Mouse (Mus musculus) embryonic facial prominence, embryonic 14.5 days (tissue): ENCODE measurements around the gene Olfr790. TPM values are rescaled to one million over a fixed set of nuclear protein-coding genes. Genes with fewer than 3 reads are reported as not detected.

Experiments used
- ATAC-seq: fragments of 200-750 bp; cut with Nextera tagmentation; 2 replicates; pipeline ENCODE4 v1.8.0; 2017; ENCODE audit warnings: low read depth, moderate number of reproducible peaks, moderate TSS enrichment
- DNase-seq: peaks from one replicate; pipeline ENCODE4 v3.0.0-alpha.2; 2015; ENCODE audit warnings: low spot score
- H3K27ac ChIP-seq: fragments of 300-500 bp; sonication (generic); replicated peaks from 2 replicates; pipeline ENCODE4 v1.5.1; 2014; ENCODE audit warnings: low read depth, mild to moderate bottlenecking, low read length, moderate library complexity
- H3K27me3 ChIP-seq: fragments of 300-500 bp; sonication (generic); replicated peaks from 2 replicates; pipeline ENCODE4 v1.6.1; 2014; ENCODE audit warnings: low read length; ENCODE audit not compliant: control insufficient read depth, insufficient read depth
- H3K36me3 ChIP-seq: fragments of 300-500 bp; sonication (generic); 2 replicates; pipeline ENCODE4 v1.6.1; 2014; ENCODE audit warnings: low read length, mixed read lengths; ENCODE audit not compliant: control insufficient read depth, insufficient read depth
- H3K4me1 ChIP-seq: fragments of 300-500 bp; sonication (generic); 2 replicates; pipeline ENCODE4 v1.6.1; 2014; ENCODE audit warnings: antibody characterized with exemption, low read length; ENCODE audit not compliant: control insufficient read depth, insufficient read depth
- H3K4me2 ChIP-seq: fragments of 300-500 bp; sonication (generic); 2 replicates; pipeline ENCODE4 v1.6.1; 2014; ENCODE audit warnings: low read depth, mild to moderate bottlenecking, low read length, moderate library complexity, mixed read lengths
- H3K4me3 ChIP-seq: fragments of 300-500 bp; sonication (generic); 2 replicates; pipeline ENCODE4 v1.5.1; 2014; ENCODE audit warnings: low read depth, mild to moderate bottlenecking, low read length
- H3K9ac ChIP-seq: fragments of 300-500 bp; sonication (generic); 2 replicates; pipeline ENCODE4 v1.6.1; 2014; ENCODE audit warnings: low read depth, mild to moderate bottlenecking, low read length, moderate library complexity, mixed read lengths
- H3K9me3 ChIP-seq: fragments of 300-500 bp; sonication (generic); 2 replicates; pipeline ENCODE4 v1.6.1; 2016; ENCODE audit warnings: low read length; ENCODE audit not compliant: control insufficient read depth
- WGBS: fragments of 180-500 bp; shearing (Covaris S2); extraction: QIAGEN DNeasy Blood & Tissue Kit; methylation state at CpG from one replicate; pipeline ENCODE4 v1.1.7; 2014; 5-methylcytosine and 5-hydroxymethylcytosine counted together
- polyA plus RNA-seq: library from polyadenylated mRNA; unstranded; fragments of >200 nt; fragmentation: Nextera tagmentation; extraction: Ambion mirVana; gene quantifications from 2 replicates; pipeline ENCODE4 v1.2.1, GENCODE M21; 2014

Olfr790 gene
- polyA plus RNA-seq = not detected in 2 replicates

DNA sequence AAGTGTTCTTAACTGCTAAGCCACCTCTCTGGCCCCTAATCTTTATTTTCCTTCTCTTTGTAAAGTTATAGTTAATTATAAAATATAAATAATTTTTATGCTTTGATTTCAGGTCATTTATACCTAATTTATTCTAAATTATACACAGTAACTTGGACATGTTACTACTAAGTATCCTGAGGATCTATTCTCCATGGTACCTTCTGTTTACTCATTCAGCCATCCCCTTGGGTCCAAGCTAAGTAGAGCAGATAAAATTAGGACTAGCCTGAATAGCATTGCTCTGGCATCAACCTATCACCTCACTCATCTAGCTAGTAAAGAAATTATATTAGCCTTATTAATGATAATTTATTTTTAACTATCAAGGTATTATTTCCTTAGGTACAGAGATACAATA lies at the start of gene Olfr790:
TSS of gene Olfr790 (plus strand) at position 301 of the 400 bp plus-strand sequence.
- Histone ChIP-seq H3K4me2 (no peak within 1 kb of the TSS), H3K4me1 (no peaks in the 10 kb centered on the region), H3K9me3 (no peaks in the 10 kb centered on the region), H3K27ac (no peak within 1 kb of the TSS), H3K27me3 (no peaks in the 10 kb centered on the region), H3K9ac (no peak within 1 kb of the TSS), H3K4me3 (no peak within 1 kb of the TSS), H3K36me3 (no peaks in the 10 kb centered on the region)
- DNase-seq (no peak), ATAC-seq (no peak)

- no peak within 1 kb of the TSS for H3K4me3 ChIP-seq
- no peak within 1 kb of the TSS for H3K27ac ChIP-seq
- no peak within 1 kb of the TSS for H3K9ac ChIP-seq
- ATAC-seq = no peak
- no peaks in the 10 kb centered on the region for H3K9me3 ChIP-seq
- no peaks in the 10 kb centered on the region for H3K27me3 ChIP-seq
- H3K4me1 ChIP-seq = no peaks in the 10 kb centered on the region
- no peak within 1 kb of the TSS for H3K4me2 ChIP-seq
- no peak for DNase-seq
- WGBS = 74% methylated on average over 3 of the region's 3 CpGs
- no peaks in the 10 kb centered on the region for H3K36me3 ChIP-seq
Measured at GRCm38 (mm10) chr10:129461562-129461961, 36.7 kb upstream of the Olfr790 start, which contains the start of gene Olfr787. TSS of gene Olfr787 (plus strand) at chr10:129461862.

DNA sequence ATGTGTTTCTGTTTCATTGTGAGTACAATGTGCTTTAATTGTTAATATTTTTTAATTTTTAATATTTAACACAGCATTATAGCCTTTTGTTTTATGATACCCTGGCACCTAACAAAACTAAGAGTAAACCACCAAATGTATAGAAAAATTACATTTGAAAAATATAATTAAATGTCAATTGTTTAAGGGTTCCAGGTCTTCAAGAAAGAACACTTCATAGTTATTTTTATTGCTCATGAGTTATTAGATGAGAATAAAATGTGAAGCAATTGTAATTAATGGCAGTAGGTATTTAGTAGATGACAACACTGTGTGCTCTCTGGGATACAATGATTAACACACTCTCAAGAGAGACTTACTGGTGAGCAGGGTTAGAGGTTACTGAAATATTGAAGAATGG lies 27.6 kb upstream of the Olfr790 start, which contains the start of gene Olfr788:
TSS of gene Olfr788 (plus strand) at position 301 of the 400 bp plus-strand sequence.
- H3K27ac ChIP-seq = no peak within 1 kb of the TSS

DNA sequence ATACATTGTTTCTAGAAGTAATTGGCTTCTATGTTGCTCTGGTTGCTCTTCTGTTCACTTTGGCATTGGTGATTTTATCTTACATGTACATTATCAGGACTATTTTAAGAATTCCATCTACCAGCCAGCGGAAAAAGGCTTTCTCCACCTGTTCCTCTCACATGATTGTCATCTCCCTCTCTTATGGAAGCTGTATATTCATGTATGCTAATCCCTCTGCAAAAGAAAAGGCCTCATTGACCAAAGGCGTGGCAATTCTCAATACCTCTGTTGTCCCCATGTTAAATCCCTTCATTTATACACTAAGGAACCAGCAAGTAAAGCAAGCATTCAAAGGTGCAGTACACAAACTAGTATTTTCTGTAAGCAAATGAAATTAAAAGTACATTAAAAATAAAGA lies 25.0 kb upstream of the Olfr790 start:
- Histone ChIP-seq H3K4me3 (no peak overlapping the region), H3K36me3 (no peaks in the 10 kb centered on the region), H3K27ac (no peak overlapping the region), H3K4me2 (no peak overlapping the region), H3K9ac (no peak overlapping the region), H3K27me3 (no peaks in the 10 kb centered on the region), H3K4me1 (no peaks in the 10 kb centered on the region), H3K9me3 (no peaks in the 10 kb centered on the region)
- 62% methylated on average over 2 of the region's 2 CpGs for WGBS
- ATAC-seq = no peak
- no peak for DNase-seq

More for the DNA sequence above, 27.6 kb upstream of the Olfr790 start, which contains the start of gene Olfr788:
- H3K27me3 ChIP-seq = no peaks in the 10 kb centered on the region
- H3K4me3 ChIP-seq = no peak within 1 kb of the TSS
- H3K9ac ChIP-seq = no peak within 1 kb of the TSS
- no peaks in the 10 kb centered on the region for H3K4me1 ChIP-seq
- ATAC-seq = no peak
- no peak for DNase-seq
- H3K9me3 ChIP-seq = no peaks in the 10 kb centered on the region
- no peak within 1 kb of the TSS for H3K4me2 ChIP-seq
- H3K36me3 ChIP-seq = no peaks in the 10 kb centered on the region

GRCm38 (mm10) chr10:129473723-129474122 lies 24.6 kb upstream of the Olfr790 start:
- ATAC-seq = no peak
- Histone ChIP-seq H3K4me1 (no peaks in the 10 kb centered on the region), H3K9me3 (no peaks in the 10 kb centered on the region), H3K4me3 (no peak overlapping the region), H3K27ac (no peak overlapping the region), H3K27me3 (no peaks in the 10 kb centered on the region), H3K4me2 (no peak overlapping the region), H3K9ac (no peak overlapping the region), H3K36me3 (no peaks in the 10 kb centered on the region)
- DNase-seq = no peak

DNA sequence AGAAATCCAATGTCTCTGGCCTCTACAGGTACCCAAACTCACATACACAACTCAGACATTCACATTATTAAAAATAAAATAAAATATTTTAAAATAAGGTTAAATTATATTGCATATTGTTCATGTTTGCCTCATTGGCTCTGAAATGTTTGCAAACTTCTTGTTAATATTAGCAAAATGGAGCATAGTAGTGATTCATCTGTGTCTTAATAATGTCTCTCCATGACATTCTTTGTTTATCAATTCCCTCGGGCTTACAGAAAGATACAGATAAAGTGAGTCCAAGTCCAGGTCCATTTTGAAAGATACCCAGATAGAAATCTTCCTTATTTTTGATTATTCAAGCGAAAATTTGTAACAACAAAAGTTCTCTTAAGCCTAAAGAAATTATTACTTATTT lies 13.8 kb upstream of the Olfr790 start, which contains the start of gene Olfr789:
TSS of gene Olfr789 (plus strand) at position 301 of the 400 bp plus-strand sequence.
- Histone ChIP-seq H3K9ac (no peak within 1 kb of the TSS), H3K4me3 (no peak within 1 kb of the TSS), H3K36me3 (no peaks in the 10 kb centered on the region), H3K9me3 (no peaks in the 10 kb centered on the region), H3K27me3 (no peaks in the 10 kb centered on the region), H3K4me2 (no peak within 1 kb of the TSS), H3K4me1 (no peaks in the 10 kb centered on the region), H3K27ac (no peak within 1 kb of the TSS)
- 63% methylated on average over 2 of the region's 2 CpGs for WGBS
- ATAC-seq = no peak
- DNase-seq = no peak

GRCm38 (mm10) chr10:129490101-129490500 lies 8.2 kb upstream of the Olfr790 start:
- no peak overlapping the region for H3K27ac ChIP-seq
- no peak overlapping the region for H3K4me3 ChIP-seq
- ATAC-seq (no peak), DNase-seq (no peak)
- no peaks in the 10 kb centered on the region for H3K27me3 ChIP-seq
- WGBS = 75% methylated on average over 2 of the region's 2 CpGs
- no peaks in the 10 kb centered on the region for H3K36me3 ChIP-seq
- H3K4me1 ChIP-seq = no peaks in the 10 kb centered on the region
- H3K4me2 ChIP-seq = no peak overlapping the region
- H3K9ac ChIP-seq = no peak overlapping the region
- H3K9me3 ChIP-seq = no peaks in the 10 kb centered on the region

DNA sequence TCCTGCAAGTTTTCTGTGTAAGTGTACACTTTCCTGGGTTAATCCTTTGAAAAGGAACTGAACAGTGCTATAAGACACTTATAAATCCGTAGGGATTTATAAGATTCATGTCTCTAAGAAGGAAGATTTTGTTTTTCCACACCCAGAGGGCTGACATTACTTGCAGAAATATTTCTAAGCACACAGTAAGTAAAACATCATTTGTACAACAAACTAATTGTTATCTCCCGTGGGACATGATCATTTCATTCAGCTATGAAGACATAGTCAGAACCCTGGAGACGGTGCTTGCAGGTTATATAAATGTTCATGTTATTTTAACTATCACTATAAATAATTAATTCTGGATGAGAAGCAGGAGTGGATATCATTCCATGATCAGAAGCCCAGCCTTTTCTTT lies 23.2 kb downstream of the Olfr790 start, which contains the start of gene Olfr791:
TSS of gene Olfr791 (plus strand) at position 301 of the 400 bp plus-strand sequence.
- WGBS = 60% methylated on average over 3 of the region's 3 CpGs
- no peaks in the 10 kb centered on the region for H3K9me3 ChIP-seq
- H3K9ac ChIP-seq = no peak within 1 kb of the TSS
- H3K36me3 ChIP-seq = no peaks in the 10 kb centered on the region
- no peak within 1 kb of the TSS for H3K4me2 ChIP-seq
- no peak within 1 kb of the TSS for H3K27ac ChIP-seq
- H3K4me3 ChIP-seq = no peak within 1 kb of the TSS
- ATAC-seq (no peak), DNase-seq (no peak)
- H3K27me3 ChIP-seq = no peaks in the 10 kb centered on the region
- no peaks in the 10 kb centered on the region for H3K4me1 ChIP-seq

DNA sequence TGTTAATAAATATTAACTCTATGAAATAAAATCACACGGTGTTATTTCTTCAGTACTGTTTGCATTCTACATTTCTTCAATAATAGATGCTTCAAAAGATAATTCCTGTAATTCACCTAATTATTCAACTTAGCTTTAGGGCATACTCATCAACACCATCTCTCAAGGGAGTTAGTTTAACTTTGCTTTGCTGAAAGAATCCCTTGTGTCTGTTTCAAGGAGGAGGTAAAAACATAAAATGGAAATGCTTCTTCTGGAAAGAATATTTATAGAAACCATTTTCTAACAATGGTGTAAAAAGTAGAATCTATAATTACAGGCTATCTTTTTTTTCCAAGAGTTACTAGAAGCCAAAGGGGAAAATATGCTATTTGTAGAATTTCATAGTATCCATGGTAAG lies 40.6 kb downstream of the Olfr790 start, which contains the start of gene Olfr792:
TSS of gene Olfr792 (plus strand) at position 301 of the 400 bp plus-strand sequence.
- Histone ChIP-seq H3K9me3 (0 out of 2 replicates have a peak, but pooled peaks cover 4% of the 10 kb centered on the region), H3K36me3 (no peaks in the 10 kb centered on the region), H3K9ac (no peak within 1 kb of the TSS), H3K4me1 (no peaks in the 10 kb centered on the region), H3K4me2 (no peak within 1 kb of the TSS), H3K27me3 (no peaks in the 10 kb centered on the region), H3K27ac (no peak within 1 kb of the TSS), H3K4me3 (no peak within 1 kb of the TSS)
- 67% methylated on average over 1 of the region's 1 CpGs for WGBS
- no peak for DNase-seq
- no peak for ATAC-seq
